Mouse (Mus musculus) embryonic facial prominence, embryonic 10.5 days (tissue): ENCODE measurements around the gene Poc5. TPM values are rescaled to one million over a fixed set of nuclear protein-coding genes. Genes with fewer than 3 reads are reported as not detected.

Experiments
- DNase-seq: peaks from one replicate; pipeline ENCODE4 v3.0.0-alpha.2; 2017; ENCODE audit warnings: low spot score
- H3K27ac ChIP-seq: fragments of 300-500 bp; sonication (generic); replicated peaks from 2 replicates; pipeline ENCODE4 v1.5.1; 2016; ENCODE audit warnings: mild to moderate bottlenecking
- H3K27me3 ChIP-seq: fragments of 300-500 bp; sonication (generic); replicated peaks from 2 replicates; pipeline ENCODE4 v1.6.1; 2016; ENCODE audit warnings: low read depth, mild to moderate bottlenecking; ENCODE audit not compliant: poor library complexity, severe bottlenecking
- H3K36me3 ChIP-seq: fragments of 300-500 bp; sonication (generic); replicated peaks from 2 replicates; pipeline ENCODE4 v1.6.1; 2016; ENCODE audit warnings: mild to moderate bottlenecking, moderate library complexity
- H3K4me1 ChIP-seq: fragments of 300-500 bp; sonication (generic); 2 replicates; pipeline ENCODE4 v1.6.1; 2016
- H3K4me3 ChIP-seq: fragments of 300-500 bp; sonication (generic); 2 replicates; pipeline ENCODE4 v1.5.1; 2016; ENCODE audit warnings: mild to moderate bottlenecking, moderate library complexity
- H3K9me3 ChIP-seq: fragments of 300-500 bp; sonication (generic); 2 replicates; pipeline ENCODE4 v1.6.1; 2016; ENCODE audit warnings: mild to moderate bottlenecking
- WGBS: fragments of 180-500 bp; shearing (Covaris S2); methylation state at CpG from one replicate; pipeline ENCODE4 v1.1.7; 2016; 5-methylcytosine and 5-hydroxymethylcytosine counted together
- polyA plus RNA-seq: library from polyadenylated mRNA; unstranded; fragments of >200 nt; fragmentation: Nextera tagmentation; extraction: Ambion mirVana; gene quantifications from 2 replicates; pipeline ENCODE4 v1.2.1, GENCODE M21; 2016

The Poc5 gene
- polyA plus RNA-seq = 17.7 and 20.0 TPM in 2 replicates

DNA sequence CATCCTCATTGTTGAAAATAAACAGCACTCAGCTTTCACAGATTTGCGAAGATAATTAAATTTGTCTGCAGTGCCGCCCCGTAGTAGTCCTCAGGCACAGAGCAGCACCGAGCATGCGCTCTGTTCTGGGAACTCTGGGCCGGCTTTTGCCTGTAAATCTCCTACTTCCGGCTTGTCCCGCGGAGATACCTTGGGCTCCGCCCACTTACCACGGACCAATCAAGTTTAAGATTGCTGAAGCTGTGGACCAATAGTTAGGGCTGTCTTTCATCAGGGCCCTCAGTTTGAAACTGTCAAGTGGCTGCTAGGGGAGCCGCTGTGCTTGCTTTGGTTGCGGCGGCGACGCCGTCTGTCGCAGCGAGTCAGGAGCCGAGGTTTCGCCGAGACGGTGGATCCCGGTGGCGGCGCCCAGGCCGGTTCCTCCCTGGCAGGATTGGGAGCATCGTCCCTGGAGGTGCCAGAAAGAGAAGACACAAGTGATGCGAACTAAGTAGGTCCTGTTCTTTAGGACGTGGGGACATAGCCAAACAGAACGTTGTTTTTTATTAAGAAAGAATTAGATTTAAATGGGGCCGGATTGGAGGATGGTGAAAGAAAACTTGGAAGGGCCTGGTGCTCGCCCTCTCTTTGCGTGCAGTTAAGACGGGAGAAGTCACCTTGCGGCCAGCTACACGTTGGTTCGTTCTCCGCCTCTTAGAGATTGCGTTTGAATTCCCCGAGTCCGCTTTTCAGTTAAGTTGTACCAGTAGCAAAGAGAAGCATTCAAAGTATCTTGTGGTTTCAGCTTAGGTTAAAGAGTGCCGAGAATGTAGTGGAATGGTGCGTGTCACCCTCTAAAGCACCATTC is at the start of gene Poc5:
Poc5 (plus strand) TSS at position 253 of the 847 bp plus-strand sequence.
- Histone ChIP-seq H3K4me3 (peak within 1 kb of the TSS; percentile 89), H3K9me3 (no peaks in the 10 kb centered on the region), H3K27ac (peak within 1 kb of the TSS; percentile 84), H3K27me3 (no peaks in the 10 kb centered on the region), H3K36me3 (peaks cover 33% of the 10 kb centered on the region), H3K4me1 (peaks cover 11% of the 10 kb centered on the region)
- peak; percentile 96 for DNase-seq
- under 1% methylated on average over 44 of the region's 44 CpGs for WGBS

DNA sequence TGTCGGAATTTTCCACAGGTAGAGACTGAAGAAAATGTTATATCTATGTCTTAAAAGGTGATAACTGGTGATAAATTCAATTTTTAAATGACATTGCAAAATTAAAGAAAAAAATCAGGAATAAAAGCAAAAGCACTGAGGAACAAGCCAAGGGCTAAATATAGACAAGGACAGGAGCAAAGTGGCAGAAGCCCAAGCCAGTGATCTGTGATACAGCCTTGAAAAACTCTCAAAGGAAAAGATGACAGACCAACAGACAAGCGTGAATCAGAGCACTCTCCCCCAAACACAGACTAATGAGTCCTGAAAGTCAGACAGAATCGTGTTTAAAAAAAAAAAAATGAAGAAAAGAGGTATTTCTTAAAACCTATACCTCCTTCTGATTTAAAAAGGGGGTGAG is 46.6 kb upstream of the Poc5 start:
- no peak for DNase-seq
- no peaks in the 10 kb centered on the region for H3K4me1 ChIP-seq
- H3K4me3 ChIP-seq = no peak overlapping the region
- H3K27ac ChIP-seq = no peak overlapping the region
- no peaks in the 10 kb centered on the region for H3K27me3 ChIP-seq
- H3K36me3 ChIP-seq = no peaks in the 10 kb centered on the region
- no peaks in the 10 kb centered on the region for H3K9me3 ChIP-seq
- 81% methylated on average over 3 of the region's 3 CpGs for WGBS

GRCm38 (mm10) chr13:96344778-96345177 is 43.3 kb upstream of the Poc5 start:
- no peak overlapping the region for H3K27ac ChIP-seq
- no peak overlapping the region for H3K4me3 ChIP-seq
- H3K4me1 ChIP-seq = 0 out of 2 replicates have a peak, but pooled peaks cover 4% of the 10 kb centered on the region
- WGBS = 88% methylated on average over 6 of the region's 6 CpGs
- H3K27me3 ChIP-seq = no peaks in the 10 kb centered on the region
- no peak for DNase-seq
- no peaks in the 10 kb centered on the region for H3K36me3 ChIP-seq
- H3K9me3 ChIP-seq = no peaks in the 10 kb centered on the region

DNA sequence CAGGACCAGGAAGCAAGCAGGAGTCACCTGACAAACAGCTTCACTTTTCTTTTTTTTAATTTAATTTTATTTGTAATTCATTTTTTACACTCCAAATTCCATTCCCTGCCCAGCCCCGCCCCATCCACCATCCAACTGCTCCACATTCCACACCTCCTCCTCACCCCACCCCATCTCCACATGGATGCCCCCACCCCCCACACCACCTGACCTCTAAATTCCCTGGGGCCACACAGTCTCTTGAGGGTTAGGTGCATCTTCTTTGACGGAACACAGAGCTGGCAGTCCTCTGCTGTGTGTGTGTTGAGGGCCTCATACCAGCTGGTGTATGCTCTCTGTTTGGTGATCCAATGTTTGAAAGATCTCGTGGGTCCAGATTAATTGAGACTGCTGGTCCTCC is 41.5 kb upstream of the Poc5 start:
- no peaks in the 10 kb centered on the region for H3K36me3 ChIP-seq
- 0 out of 2 replicates have a peak, but pooled peaks cover 4% of the 10 kb centered on the region for H3K4me1 ChIP-seq
- no peaks in the 10 kb centered on the region for H3K27me3 ChIP-seq
- H3K4me3 ChIP-seq = no peak overlapping the region
- WGBS = 47% methylated on average over 3 of the region's 3 CpGs
- H3K27ac ChIP-seq = no peak overlapping the region
- peak; percentile 10 for DNase-seq
- no peaks in the 10 kb centered on the region for H3K9me3 ChIP-seq

- Histone ChIP-seq H3K36me3 (no peaks in the 10 kb centered on the region), H3K9me3 (no peaks in the 10 kb centered on the region), H3K27me3 (no peaks in the 10 kb centered on the region), H3K4me3 (no peak overlapping the region), H3K4me1 (0 out of 2 replicates have a peak, but pooled peaks cover 4% of the 10 kb centered on the region), H3K27ac (no peak overlapping the region)
- WGBS = 88% methylated on average over 6 of the region's 6 CpGs
- no peak for DNase-seq
These were observed 37.9 kb upstream of the Poc5 start for GRCm38 (mm10) chr13:96350207-96350606.

DNA sequence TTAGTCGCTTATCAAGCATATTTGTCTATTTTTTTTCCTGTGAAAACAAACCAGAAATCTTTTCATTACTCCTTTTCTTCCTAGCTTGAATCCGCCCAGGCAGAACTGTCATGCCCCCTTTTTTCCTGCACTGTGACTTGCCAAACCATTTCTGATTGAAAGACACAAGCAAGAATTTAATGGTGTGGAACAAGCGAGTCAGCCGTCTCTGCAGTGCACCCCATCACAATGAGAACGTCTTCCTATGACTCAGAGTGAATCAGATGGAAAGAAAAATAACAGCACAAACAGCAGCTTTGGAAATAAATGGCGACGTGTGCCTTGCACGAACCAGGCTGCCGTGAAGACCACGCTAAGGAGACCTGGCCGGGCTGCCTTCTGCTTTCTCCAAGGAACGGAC is 36.8 kb upstream of the Poc5 start:
- no peak for DNase-seq
- H3K27me3 ChIP-seq = no peaks in the 10 kb centered on the region
- H3K4me1 ChIP-seq = 0 out of 2 replicates have a peak, but pooled peaks cover 4% of the 10 kb centered on the region
- WGBS = 86% methylated on average over 12 of the region's 12 CpGs
- H3K36me3 ChIP-seq = no peaks in the 10 kb centered on the region
- no peak overlapping the region for H3K27ac ChIP-seq
- H3K9me3 ChIP-seq = no peaks in the 10 kb centered on the region
- no peak overlapping the region for H3K4me3 ChIP-seq

GRCm38 (mm10) chr13:96375519-96375918 is 12.6 kb upstream of the Poc5 start:
- no peak overlapping the region for H3K4me3 ChIP-seq
- no peak overlapping the region for H3K27ac ChIP-seq
- no peaks in the 10 kb centered on the region for H3K27me3 ChIP-seq
- H3K9me3 ChIP-seq = no peaks in the 10 kb centered on the region
- 12% methylated on average over 2 of the region's 2 CpGs for WGBS
- H3K4me1 ChIP-seq = 0 out of 2 replicates have a peak, but pooled peaks cover 3% of the 10 kb centered on the region
- DNase-seq = peak; percentile 19
- no peaks in the 10 kb centered on the region for H3K36me3 ChIP-seq

GRCm38 (mm10) chr13:96376871-96377270 is 11.2 kb upstream of the Poc5 start:
- Histone ChIP-seq H3K27ac (no peak overlapping the region), H3K4me3 (no peak overlapping the region), H3K27me3 (no peaks in the 10 kb centered on the region), H3K4me1 (0 out of 2 replicates have a peak, but pooled peaks cover 3% of the 10 kb centered on the region), H3K36me3 (no peaks in the 10 kb centered on the region), H3K9me3 (no peaks in the 10 kb centered on the region)
- DNase-seq = no peak
- WGBS = 92% methylated on average over 18 of the region's 18 CpGs

GRCm38 (mm10) chr13:96377883-96378282 is 10.2 kb upstream of the Poc5 start:
- Histone ChIP-seq H3K27me3 (no peaks in the 10 kb centered on the region), H3K27ac (no peak overlapping the region), H3K4me3 (no peak overlapping the region), H3K4me1 (0 out of 2 replicates have a peak, but pooled peaks cover 3% of the 10 kb centered on the region), H3K9me3 (no peaks in the 10 kb centered on the region), H3K36me3 (no peaks in the 10 kb centered on the region)
- no peak for DNase-seq
- WGBS = 69% methylated on average over 4 of the region's 4 CpGs

DNA sequence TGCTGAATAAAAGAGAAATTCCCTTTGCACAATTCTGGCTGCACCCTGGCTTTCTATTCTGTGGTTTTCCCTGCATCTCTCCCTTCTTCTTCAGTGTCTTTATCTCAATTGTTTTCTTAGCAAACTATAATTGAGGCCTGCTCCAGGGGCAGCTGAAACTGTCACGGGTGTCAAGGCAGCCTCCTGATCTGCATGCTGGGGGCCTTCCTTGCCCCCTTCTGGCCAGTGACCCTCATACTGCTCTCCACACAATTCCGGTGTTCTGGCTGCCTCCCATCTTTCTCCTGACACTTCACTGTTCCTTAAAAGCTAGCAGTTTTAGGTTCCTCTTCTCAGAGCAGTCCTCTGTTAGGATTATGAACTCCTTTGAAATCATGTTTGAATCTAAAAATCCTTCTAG is 1.2 kb downstream of the Poc5 start:
- H3K9me3 ChIP-seq = no peaks in the 10 kb centered on the region
- 25% methylated on average over 2 of the region's 2 CpGs for WGBS
- H3K4me1 ChIP-seq = peaks cover 11% of the 10 kb centered on the region
- H3K27ac ChIP-seq = no peak overlapping the region
- no peaks in the 10 kb centered on the region for H3K27me3 ChIP-seq
- no peak for DNase-seq
- peak overlapping the region; percentile 89 for H3K4me3 ChIP-seq
- H3K36me3 ChIP-seq = peaks cover 43% of the 10 kb centered on the region

GRCm38 (mm10) chr13:96401251-96401650 is 13.2 kb downstream of the Poc5 start:
- Histone ChIP-seq H3K4me1 (no peaks in the 10 kb centered on the region), H3K9me3 (no peaks in the 10 kb centered on the region), H3K27ac (no peak overlapping the region), H3K27me3 (no peaks in the 10 kb centered on the region), H3K36me3 (peaks cover 98% of the 10 kb centered on the region), H3K4me3 (no peak overlapping the region)
- DNase-seq = no peak
- 95% methylated on average over 5 of the region's 5 CpGs for WGBS

DNA sequence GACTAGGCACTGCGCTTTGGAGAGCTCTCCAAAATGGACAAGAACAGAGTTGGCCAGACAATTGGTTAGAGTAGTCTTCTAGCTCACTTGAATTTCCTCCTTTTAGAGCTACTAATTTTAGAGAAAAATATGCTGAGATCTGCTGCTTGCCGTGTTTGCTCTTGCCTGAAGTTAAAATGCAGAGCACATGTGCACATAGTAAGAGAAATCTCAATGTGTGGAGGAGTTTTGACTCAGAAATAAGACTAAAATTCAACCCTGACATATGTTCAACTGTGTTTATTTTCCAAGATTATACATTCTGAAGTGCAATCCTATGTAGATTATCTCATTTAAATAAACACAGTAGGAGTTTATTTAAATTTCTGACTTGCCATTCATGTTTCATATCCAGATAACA is 17.4 kb downstream of the Poc5 start:
- WGBS = 93% methylated on average over 2 of the region's 2 CpGs
- no peak overlapping the region for H3K27ac ChIP-seq
- DNase-seq = no peak
- no peak overlapping the region for H3K4me3 ChIP-seq
- H3K9me3 ChIP-seq = no peaks in the 10 kb centered on the region
- no peaks in the 10 kb centered on the region for H3K4me1 ChIP-seq
- no peaks in the 10 kb centered on the region for H3K27me3 ChIP-seq
- peaks cover 89% of the 10 kb centered on the region for H3K36me3 ChIP-seq

DNA sequence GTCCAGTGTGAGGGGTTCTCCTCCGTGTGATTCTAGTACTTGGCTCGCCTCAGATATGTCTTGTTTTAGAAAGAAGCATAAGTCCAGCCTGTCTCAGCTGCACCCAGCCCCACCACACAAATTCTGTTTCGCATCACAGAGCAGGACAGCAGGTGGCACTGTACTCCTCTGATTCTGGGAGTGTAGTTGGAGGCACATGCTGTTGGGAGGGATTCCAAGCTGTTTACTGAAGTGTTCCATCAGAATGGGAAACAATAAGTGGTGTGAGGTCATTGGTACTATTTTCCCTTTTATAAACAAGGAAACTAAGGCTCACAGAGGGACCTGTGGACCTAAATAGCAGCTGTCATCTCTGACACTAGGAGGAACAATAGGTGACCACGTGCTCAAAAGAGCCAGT is 18.9 kb downstream of the Poc5 start:
- WGBS = 77% methylated on average over 4 of the region's 4 CpGs
- peaks cover 89% of the 10 kb centered on the region for H3K36me3 ChIP-seq

More for the DNA sequence above, 18.9 kb downstream of the Poc5 start:
- Histone ChIP-seq H3K9me3 (no peaks in the 10 kb centered on the region), H3K4me3 (no peak overlapping the region), H3K27me3 (no peaks in the 10 kb centered on the region), H3K27ac (no peak overlapping the region), H3K4me1 (no peaks in the 10 kb centered on the region)
- DNase-seq = peak; percentile 37
